Mouse (Mus musculus) myocyte (in vitro differentiated cells): ENCODE data around the gene Grk5.

Experiments
- MYOD1 ChIP-seq, 3 experiments: IDR thresholded peaks; one replicate each; pipeline ENCODE4 v1.6.1; 2011; ENCODE audit warnings: control low read depth in 2 of 3, low read depth in 2 of 3, mild to moderate bottlenecking in 2 of 3, moderate library complexity in 1 of 3; ENCODE audit not compliant: insufficient read length in 2 of 3, control insufficient read depth in 1 of 3
- POLR2A ChIP-seq: IDR thresholded peaks from one replicate; pipeline ENCODE4 v1.6.1; 2011; ENCODE audit warnings: low read depth, mild to moderate bottlenecking, control low read depth, moderate library complexity; ENCODE audit not compliant: insufficient read length
- POLR2AphosphoS2 ChIP-seq: IDR thresholded peaks from one replicate; pipeline ENCODE4 v1.6.1; 2011; ENCODE audit warnings: low read depth, control low read depth; ENCODE audit not compliant: insufficient read length
- REST ChIP-seq: IDR thresholded peaks from one replicate; pipeline ENCODE4 v1.6.1; 2011; ENCODE audit warnings: mild to moderate bottlenecking, control low read depth, moderate library complexity; ENCODE audit not compliant: insufficient read depth, insufficient read length
- TCF12 ChIP-seq: IDR thresholded peaks from one replicate; pipeline ENCODE4 v1.6.1; 2011; ENCODE audit warnings: mild to moderate bottlenecking, control low read depth; ENCODE audit not compliant: poor library complexity, insufficient read depth, severe bottlenecking
- TCF3 ChIP-seq: IDR thresholded peaks from one replicate; pipeline ENCODE4 v1.6.1; 2011; ENCODE audit warnings: low read depth, control low read depth; ENCODE audit not compliant: insufficient read length
- USF1 ChIP-seq: IDR thresholded peaks from one replicate; pipeline ENCODE4 v1.6.1; 2011; ENCODE audit warnings: low read depth, mild to moderate bottlenecking, control low read depth, moderate library complexity

DNA sequence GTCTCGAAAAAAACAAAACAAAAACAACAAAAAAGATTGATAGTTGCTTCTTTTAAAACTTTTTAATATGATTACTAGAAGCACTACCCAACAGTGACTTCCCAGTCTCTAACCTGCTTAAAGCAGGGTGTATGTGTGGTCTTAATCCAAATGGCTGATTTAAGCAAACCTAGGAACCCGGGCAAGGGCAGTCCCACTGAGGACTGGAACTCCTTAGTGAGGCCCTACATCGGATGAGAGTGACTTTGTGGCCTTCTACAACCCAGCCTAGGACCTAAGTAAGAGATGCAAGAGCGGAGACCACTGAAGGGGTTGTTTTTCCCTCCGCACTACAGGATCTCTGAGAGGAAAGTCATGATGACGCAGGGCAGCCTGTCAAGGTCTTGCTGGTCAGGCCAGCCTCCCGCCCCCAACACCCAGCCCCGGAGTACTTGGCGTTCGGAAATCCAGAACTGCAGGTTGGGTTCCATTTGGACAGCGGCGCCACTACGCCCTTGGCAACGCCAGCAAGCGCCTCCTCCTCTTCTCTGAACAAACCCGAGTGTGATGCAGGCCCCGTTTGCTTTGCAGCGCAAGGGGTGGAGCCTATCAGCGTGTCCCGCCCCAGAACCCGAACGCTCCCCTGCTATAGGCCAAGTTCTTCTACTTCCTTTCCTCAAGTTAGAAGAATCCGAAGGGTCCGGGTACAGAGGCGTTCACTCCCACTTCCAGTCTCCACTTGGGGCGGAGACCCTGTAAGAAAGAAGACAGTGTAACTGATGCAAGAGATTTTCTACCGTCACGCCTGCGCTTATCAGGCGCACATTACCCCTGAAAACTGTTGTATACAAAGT, 28.5 kb upstream of the Grk5 start, which contains the start of gene Sfxn4:
- TF ChIP-seq TCF3 (no peak), REST (peak; percentile 10), TCF12 (no peak), USF1 (no peak), POLR2A (peak; percentile 58), POLR2AphosphoS2 (no peak), MYOD1 (IDR thresholded peaks at IDR 0.05; ENCODE audit: control insufficient read depth in 1 of 3, insufficient read length in 2 of 3, low read depth in 2 of 3) (no peak)
